1 mouse cellular context compared by ENCODE assay signal in the genomic region with DNA sequence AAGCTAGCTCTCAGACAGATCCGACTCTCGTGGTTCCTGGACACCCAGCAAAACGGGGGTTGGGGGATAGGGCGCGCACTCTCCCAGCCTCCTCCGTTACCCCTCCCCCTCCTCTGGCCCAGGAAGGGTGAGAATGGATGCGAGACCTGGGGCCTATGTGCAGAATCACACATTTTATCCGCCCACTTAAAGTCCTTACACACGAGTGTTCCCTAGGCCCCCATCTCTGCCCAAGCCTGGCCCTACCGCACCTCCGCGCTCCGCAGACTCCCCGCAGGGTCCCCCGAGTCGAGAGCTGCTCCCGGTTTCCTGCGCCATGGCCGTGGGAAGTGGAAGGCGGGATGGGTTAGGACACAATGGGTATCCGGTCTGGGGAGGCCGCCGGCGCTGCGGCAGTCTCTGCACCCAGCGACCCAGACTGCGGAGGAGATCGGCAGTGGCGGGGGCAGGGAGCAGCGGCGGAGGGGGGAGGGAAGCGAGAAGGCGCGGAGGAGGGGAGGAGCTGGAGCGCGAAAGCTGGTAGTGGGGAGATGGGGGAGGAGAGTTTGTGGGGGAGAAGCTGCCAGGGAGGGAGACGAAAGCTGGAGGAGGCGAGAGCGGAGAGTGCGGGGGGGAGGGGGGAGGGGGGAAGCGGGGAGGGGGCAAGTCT.
A peak's percentile ranks its signal among the peaks of the same experiment; 100 is the strongest.
TF ChIP-seq lines count a peak whose summit lies in the region.

No protein-coding gene starts in this region.

TF ChIP-seq in CH12.LX, 34 proteins besides CTCF, POLR2A, EP300 and RAD21:
- no peak for TF ChIP-seq USF2 (conservative IDR thresholded peaks at IDR 0.05; ENCODE audit: low read depth, low read length)
- TF ChIP-seq CHD2 (IDR thresholded peaks at IDR 0.05; ENCODE audit: low read length): peak; percentile 77
